Mouse (Mus musculus) layer of hippocampus, adult 8-10 months (tissue): ENCODE measurements around the gene Chst14. TPM values are rescaled to one million over a fixed set of nuclear protein-coding genes. Genes with fewer than 3 reads are reported as not detected.

ENCODE experiments used
- DNase-seq, 2 experiments: peaks; one replicate each; pipeline ENCODE4 v3.0.0; 2022; ENCODE audit warnings: low spot score in 2 of 2
- total RNA-seq, 4 experiments: library from RNA; stranded (reverse); gene quantifications; 2 replicates each; pipeline ENCODE4 v1.2.4; 2022

Gene Chst14
- total RNA-seq, 4 experiments from 2014 or later = 3.5 to 4.3 (median 3.8) TPM

DNA sequence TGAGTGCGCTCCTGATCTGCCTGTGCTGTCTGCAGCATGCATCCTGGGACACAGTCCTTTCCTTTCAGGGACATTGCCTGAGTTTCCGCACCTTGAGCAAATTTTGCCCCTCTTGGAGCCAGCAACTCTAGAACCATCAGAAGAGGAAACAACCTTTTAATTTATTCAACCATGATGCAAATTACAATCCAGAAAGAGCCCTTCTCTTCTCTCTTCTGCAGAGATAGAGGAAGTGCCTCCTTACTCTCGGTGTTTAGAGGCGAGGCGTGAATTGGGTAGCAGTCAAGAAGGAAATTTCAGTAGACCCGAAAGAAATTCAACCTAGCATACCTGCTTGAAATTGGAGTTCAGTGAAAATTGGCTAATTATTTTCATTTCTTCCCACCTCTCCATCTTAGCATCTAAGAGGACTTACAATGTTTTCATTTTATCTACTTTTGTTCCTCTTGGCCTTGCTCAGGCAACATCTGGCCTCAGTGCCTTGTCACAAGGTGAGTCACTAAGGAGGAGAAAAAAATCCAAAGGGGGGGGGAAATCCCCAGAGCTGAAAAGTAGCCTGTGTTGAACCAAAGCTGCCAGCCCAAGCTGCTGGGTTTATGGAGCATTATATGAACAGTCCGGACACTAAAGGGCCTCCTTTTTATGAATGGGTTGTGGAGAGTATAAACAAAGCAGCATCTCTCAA lies 20.7 kb upstream of the Chst14 start:
- DNase-seq = no peak

GRCm38 (mm10) chr2:118906118-118906492 lies 20.2 kb upstream of the Chst14 start:
- DNase-seq = no peak

- no peak for DNase-seq
Observed at GRCm38 (mm10) chr2:118907781-118908180, 18.5 kb upstream of the Chst14 start.

GRCm38 (mm10) chr2:118909151-118909550 lies 17.1 kb upstream of the Chst14 start:
- no peak for DNase-seq

DNA sequence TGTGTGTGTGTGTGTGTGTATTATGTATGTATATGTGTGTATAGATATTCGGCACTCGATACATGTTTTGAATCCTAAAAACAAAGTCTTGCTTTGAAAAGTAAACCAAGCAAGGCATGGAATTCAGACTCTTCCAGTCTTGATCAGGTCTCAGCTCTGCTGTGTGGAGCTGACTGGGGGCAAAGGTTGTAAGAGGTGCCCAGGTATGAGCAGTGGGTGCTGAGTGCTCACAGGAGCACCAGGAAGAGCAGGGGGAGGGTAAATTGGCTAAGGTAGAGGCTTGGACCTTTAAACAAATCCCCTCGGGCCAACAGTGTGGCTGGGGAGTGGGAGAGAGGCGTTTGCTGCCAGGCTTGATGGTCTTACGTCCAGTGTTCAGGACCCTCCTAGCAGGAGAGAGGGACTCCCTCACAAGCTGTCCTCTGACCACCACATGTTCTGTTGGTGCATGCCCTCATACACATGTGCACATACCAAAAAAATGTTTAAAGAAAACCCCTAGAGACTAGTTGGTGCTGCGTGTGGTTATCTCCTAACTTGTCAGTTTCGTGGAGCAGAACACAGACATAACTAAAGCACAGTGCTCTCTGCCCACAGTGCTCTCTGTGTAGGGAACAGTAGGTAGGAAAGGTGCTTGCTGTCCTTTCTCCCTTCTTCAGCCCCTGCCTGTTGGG lies 15.6 kb upstream of the Chst14 start:
- no peak for DNase-seq

DNA sequence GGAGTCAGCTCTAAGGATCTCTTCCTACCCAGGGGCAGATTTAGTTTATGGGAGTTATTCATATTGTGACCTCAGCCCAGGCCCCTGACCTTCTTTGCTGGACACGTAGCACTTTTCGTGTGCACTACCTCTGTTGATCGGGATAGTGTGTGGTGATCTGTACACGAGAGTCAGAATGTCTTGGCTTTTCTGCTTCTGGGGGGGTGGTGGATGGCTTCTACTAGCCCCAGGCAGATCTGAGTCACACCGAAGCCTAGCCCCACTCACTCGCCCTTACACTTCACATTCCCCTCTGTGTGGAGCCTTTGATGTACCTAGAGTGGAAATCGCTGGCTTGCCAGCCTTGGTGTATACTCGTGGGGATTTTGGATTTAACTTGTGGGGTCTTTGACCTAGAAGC lies 13.6 kb upstream of the Chst14 start:
- DNase-seq = no peak

DNA sequence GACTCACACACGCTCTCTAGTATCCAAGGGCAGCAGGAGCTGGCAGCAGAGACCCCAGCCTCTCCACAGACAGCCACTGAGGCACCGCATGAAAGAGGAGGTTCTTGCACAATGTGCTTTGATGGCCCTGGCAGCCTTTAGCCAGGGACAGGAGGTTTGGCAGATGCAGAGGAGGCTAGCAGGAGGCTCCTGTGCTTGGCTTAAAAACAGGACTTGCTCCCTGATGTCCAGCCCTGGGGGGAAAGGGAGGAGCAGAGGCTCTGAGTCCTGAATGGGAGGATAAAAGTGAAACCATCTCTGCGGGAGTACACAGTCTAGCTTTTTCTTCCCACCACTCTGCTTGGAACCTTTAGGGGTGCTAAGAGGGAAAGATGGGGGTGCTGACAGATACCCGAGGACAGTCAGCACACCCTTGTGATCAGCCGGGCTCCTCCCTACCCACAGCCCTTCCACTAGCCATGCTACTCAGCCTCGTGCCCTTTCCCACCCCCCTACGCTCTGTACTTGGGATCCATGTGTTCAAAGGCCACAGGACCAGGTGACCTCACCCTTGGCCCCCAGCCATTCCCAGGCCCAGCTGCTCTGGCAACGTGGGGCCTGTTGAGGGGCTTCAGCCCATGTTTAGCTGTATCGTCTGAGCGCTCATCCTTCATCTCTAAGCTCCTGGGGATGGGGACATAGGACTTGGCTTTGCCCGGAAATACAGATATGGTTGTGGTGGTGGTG lies 12.6 kb upstream of the Chst14 start:
- DNase-seq = no peak

- DNase-seq = no peak
Observed at GRCm38 (mm10) chr2:118914685-118915084, 11.6 kb upstream of the Chst14 start.

GRCm38 (mm10) chr2:118916436-118916835 lies 9.9 kb upstream of the Chst14 start:
- no peak for DNase-seq

DNA sequence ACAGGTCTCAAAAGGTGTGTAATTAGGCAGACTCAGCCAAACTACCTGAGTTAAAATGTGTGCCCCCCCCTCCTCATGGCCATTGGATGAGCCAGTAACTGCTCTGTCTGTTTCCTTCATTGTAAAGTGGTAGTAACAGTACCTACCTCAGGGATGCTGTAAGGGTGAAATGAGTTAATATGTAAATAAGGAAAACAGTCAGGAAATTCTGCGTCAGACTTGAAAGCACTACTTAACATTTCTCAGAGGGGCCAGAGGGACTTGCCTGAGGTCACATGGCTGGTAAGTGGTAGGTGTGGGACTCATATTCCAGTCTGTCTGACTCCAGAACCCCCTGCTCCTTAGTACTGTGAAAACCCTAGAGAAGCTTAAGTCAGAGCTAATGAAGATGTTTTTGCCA lies 7.8 kb upstream of the Chst14 start:
- no peak for DNase-seq

- DNase-seq = no peak
Observed at GRCm38 (mm10) chr2:118920428-118920827, 5.9 kb upstream of the Chst14 start.

DNA sequence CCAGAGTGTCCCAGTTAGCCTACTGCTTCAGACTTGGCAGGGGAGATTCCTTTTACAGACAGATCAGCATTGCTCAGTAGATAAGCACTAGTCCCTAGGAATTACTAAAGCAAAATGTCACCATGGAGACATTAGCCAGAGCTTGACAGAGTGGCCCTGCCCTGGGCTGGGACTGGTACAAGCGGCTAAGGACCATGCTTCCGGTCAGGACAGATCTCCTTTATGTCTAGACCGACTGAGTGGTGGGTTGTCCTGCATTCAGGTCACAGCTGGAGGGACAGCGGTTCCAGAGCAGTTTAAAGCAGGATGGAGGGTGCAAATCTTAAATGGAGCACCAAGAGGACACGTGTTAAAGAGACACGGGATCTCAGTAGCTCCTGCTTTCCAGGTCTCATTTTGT lies 344 bp upstream of the Chst14 start:
- no peak for DNase-seq

- no peak for DNase-seq
Observed at GRCm38 (mm10) chr2:118926998-118927739, 873 bp downstream of the Chst14 start.

DNA sequence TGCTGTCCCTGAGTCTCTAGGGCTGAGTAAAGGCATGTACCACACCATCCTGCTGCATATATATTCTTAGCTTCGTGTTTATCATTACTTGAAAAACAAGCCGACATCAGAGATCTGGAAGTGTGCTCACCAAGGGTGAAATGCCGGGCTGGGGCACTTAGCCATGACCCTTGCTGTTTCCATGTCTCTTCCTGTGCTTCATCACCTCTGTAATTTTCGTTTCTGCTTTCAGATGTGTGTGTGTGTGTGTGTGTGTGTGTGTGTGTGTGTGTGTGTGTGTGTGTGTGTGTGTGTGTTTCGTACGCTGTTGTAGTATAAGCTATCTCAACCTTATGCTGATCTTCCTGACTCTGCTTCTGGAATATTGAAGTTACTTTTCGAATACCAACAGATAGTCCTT lies 15.0 kb downstream of the Chst14 start:
- no peak for DNase-seq

GRCm38 (mm10) chr2:118943232-118943631 lies 16.9 kb downstream of the Chst14 start:
- DNase-seq = no peak

DNA sequence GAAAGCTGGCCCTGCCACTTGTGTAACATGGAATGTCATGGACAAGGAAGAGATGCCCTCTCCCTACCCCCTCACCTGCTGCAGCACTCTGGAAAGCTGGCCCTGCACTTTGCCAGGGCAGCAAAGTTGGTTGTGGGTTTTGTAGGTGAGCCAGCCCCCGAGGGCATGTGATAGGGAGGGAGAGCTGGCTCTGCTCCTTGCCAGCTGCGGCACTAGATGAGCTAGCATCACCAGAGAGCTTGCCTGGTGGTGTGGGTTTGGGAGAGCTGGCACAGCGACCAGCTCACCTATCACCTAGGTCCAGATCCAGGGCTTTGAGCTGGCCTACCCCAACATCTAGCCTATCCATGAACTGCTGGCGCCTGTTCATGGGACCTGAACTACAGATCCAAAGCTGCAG lies 22.5 kb downstream of the Chst14 start:
- no peak for DNase-seq

GRCm38 (mm10) chr2:118949699-118950098 lies 23.4 kb downstream of the Chst14 start:
- no peak for DNase-seq

DNA sequence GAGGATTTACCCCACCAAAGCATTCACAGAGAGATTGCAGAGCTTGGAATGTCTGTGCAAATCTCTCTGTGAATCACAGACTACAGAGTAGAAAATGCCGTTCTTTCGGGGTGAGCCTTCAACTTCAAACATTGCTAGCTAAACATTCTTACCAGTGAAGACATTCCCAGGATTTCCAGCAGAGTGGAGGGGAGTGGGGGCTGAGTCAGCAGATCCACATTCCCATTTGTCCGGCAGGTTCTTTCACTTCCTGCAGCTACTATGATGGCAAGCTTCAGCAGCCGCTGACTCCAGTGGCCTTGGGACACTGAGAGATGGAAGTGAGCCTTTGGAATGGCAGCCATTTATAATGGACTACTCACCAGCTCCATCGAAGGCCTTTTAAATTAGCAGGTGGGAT lies 30.2 kb downstream of the Chst14 start:
- no peak for DNase-seq

GRCm38 (mm10) chr2:118959644-118960043 lies 33.3 kb downstream of the Chst14 start:
- no peak for DNase-seq

DNA sequence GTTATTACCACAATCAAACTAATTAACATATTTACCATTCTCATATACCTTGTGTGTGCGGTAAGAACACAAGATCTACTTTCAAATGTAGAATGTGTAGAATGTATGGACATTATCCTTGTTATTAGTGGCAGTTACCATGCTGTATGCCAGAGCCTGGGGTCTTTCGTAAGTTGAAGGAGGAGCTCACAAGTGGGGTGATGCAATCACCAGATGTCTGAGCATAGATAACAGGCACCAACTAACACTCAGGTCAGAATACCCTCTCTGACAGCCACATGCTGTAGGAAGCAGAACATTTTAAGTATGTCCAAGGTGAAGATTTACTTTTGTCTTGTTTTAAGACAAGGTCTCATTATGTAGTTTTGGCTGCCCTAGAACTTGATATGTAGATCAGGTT lies 34.1 kb downstream of the Chst14 start:
- no peak for DNase-seq

DNA sequence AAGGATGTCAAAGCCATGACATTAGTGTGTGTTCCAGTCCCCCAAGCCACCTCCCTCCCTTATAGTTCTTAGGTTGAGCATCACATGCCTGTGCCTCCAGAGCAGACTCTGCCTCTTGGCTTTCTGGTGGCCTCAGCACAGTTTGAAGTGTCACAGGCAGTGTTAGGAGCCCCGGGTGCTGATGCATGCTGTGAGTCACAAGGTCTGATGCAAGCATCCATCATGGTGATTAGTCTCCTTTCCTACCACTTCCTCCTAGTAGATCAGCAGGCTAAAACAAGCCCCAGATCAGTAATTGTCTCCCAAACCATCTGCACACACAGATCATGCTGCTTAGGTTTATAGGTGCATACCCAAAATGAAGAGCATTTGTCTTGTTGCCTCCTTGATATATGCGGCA lies 35.2 kb downstream of the Chst14 start:
- no peak for DNase-seq
